Mouse (Mus musculus) adrenal gland, adult 2 months (tissue): ENCODE measurements around the gene Recql5. TPM values are rescaled to one million over a fixed set of nuclear protein-coding genes. Genes with fewer than 3 reads are reported as not detected.
A peak's percentile ranks its signal among the peaks of the same experiment; 100 is the strongest.

Experiments used
- DNase-seq: peaks from one replicate; pipeline ENCODE4 v3.0.0; 2021
- long read RNA-seq: library from polyadenylated mRNA; stranded (forward); transcript quantifications from one replicate; pipeline ENCODE4 v2.0.0, GENCODE M21; 2021
- polyA plus RNA-seq: library from polyadenylated mRNA; depleted of rRNA; stranded (reverse); fragments of >200 nt; gene quantifications from 2 replicates; pipeline ENCODE4 v1.2.3, GENCODE M21; 2012; rRNA removed
- total RNA-seq, 2 experiments: library from RNA; stranded (reverse); gene quantifications; 2 replicates each; pipeline ENCODE4 v1.2.3; 2021

The Recql5 gene
- total RNA-seq, result 10 to 100 TPM; 20.8 to 28.3 TPM
- 22.4 and 25.4 TPM in 2 replicates for polyA plus RNA-seq
- long read RNA-seq, transcript Recql5-201 (19 exons, 3,971 nt), result major isoform, 15 of 21 reads
- long read RNA-seq, partial matches to known transcripts, result 0 of 21 reads
- long read RNA-seq, other reads (novel, unspliced or antisense), result 6 of 21 reads

- peak; percentile 97 for DNase-seq
Measured at GRCm38 (mm10) chr11:115933108-115933746, at the start of gene Recql5, which contains the start of gene Sap30bp. Gene Recql5 (minus strand): TSS chr11:115933477. Gene Sap30bp (plus strand): TSS chr11:115933282.

DNA sequence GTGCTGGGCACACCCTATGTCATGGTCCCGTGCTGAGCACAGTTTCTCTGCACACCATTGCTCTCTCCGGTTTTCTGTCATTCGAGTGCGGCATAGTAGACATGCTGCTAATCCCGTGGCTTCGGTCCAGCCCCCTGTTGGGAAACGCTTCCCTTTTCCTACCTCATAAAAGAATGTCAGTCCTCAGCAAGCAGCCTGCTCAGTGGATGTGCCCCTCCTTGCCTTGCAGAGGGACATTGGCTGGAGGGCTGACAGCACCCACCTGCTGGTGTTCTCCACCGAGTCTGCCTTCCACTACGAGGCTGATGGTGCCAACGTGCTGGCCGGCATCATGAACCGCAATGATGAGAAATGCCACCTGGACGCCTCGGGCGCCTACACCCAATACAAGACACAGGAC, 49.2 kb upstream of the Recql5 start:
- no peak for DNase-seq

GRCm38 (mm10) chr11:115975544-115975943, 42.3 kb upstream of the Recql5 start:
- no peak for DNase-seq

GRCm38 (mm10) chr11:115975083-115975420, 41.8 kb upstream of the Recql5 start:
- DNase-seq, result no peak

DNA sequence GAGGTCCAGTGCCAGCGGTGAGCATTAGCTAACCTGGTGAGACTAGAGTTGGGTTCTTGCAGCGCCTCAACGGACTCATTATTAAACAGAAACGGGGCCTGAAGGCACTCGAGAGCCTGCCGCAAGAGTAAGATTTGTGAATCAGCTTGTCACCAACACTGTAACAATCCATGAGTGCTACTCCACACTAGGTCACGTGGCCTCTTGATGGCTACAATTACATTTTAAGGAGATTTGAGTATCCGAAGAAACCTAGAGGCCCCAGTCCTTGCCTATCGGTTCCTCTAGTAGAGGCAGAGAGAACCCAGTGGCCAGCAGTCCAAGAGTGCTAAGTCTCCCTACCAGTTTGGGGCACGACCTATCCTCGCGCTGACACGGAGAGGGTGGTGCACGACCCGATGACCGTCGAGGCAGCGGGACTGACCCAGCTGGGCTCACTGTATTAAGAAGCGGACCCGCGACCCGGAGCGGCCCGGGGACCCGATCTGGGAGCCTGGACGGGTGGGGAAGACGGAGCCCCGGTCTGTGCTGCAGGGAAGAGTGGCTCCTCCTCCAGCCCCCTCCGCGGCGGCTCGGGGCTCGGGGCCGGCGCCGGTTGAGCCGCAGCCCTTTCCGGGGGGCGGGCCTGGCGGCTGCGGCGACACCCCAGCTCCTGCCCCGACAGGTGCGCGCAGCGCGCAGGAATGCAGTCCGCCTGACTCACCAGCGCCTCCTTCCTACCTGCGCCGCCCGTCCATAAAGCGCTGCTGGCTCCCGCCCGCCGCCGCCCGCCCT, 41.2 kb upstream of the Recql5 start, which contains the start of gene Itgb4:
Gene Itgb4, plus strand, starts transcription at position 401 of the 774 bp plus-strand sequence.
- DNase-seq, result peak; percentile 24

DNA sequence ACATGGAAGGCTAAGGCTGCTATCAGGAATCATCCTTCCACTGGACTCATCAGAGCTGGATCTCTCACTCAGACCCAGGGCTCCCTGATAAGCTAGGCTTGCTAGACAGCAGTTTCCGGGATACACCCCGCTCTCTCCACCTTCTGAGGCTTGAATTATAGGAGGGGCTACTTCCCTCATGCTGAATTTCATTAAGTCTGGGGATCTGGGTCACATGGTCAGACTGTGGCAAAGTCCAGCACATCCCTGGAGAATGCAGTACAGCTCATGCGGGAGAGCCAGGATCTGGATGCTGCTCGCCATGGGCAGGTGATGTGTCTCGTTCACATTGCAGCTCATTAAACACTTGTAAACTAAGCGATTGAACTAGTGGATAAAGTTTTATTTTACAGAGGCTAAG, 37.7 kb upstream of the Recql5 start:
- DNase-seq, result no peak

DNA sequence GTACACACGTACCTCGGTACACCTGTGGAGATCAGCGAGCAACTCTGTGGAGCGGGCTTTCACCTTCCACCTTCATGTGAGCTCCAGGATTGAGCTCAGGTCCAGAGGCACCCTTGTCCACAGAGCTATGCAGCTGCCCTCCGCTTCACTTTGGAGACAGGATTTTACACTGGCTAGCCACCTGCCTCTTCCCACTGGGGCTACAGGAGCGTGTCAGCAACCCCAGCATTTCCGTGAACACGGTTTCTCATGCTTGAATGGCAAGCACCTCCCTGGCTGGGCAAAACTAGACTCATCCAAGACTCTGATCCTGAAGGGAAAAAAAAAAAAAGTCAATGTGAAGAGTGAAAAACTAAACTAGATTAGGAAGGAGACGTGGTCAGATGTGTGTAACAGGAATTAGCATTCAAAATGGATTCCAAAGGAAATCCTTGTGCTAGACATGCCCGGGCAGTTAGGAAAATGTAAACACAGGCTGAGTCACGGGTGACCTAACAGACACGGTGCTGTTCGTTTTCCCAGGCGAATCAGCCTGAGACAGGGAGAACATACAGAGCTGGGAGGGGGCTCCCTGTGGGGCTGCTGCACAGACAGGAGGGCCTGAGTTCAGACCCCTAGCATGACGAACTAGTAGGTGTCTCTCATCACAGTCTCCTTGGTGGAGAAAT, 36.9 kb upstream of the Recql5 start:
- no peak for DNase-seq

- no peak for DNase-seq
Measured at GRCm38 (mm10) chr11:115968731-115969405, 35.6 kb upstream of the Recql5 start.

GRCm38 (mm10) chr11:115964977-115965604, 31.8 kb upstream of the Recql5 start:
- peak; percentile 89 for DNase-seq

DNA sequence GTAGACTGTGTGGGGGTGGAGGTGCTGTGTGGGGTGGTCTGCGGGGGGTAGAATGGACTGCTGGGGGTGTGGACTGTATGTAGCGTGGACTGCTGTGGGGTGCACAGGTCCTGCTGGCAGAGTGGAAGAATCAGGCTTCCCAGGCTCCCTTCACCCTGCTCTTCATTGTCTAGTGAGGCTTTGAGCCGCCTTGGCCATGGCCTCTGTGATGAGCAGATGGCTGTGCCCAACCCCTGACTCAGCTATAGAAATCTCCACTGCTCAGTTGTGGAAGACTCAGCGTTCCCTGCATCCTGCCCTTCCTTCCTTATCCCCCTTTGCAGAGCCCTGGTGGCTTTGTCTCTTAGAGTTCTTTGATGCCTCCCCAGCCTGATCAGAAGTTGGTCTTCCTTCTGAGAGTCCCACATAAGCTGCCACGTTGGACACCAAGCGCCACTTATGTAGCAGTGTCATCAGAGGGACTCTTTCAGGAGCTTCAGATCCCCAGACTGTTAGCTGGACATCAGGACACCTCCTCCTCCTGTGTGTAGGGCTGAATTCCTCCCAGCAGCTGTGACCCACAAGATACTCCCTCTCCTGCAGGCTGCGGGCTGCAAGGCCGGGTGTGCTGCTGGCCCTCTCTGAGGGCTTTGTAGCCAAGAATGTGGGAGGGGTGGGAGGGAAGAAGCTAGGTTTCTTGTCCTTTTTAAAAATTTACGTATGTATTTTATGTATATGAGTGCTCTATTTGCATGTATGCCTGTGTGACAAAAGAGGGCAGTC, 29.6 kb upstream of the Recql5 start:
- DNase-seq, result peak; percentile 55

- no peak for DNase-seq
Measured at GRCm38 (mm10) chr11:115959018-115959417, 25.7 kb upstream of the Recql5 start.

GRCm38 (mm10) chr11:115957971-115958370, 24.7 kb upstream of the Recql5 start:
- no peak for DNase-seq

GRCm38 (mm10) chr11:115956453-115956852, 23.2 kb upstream of the Recql5 start:
- no peak for DNase-seq

DNA sequence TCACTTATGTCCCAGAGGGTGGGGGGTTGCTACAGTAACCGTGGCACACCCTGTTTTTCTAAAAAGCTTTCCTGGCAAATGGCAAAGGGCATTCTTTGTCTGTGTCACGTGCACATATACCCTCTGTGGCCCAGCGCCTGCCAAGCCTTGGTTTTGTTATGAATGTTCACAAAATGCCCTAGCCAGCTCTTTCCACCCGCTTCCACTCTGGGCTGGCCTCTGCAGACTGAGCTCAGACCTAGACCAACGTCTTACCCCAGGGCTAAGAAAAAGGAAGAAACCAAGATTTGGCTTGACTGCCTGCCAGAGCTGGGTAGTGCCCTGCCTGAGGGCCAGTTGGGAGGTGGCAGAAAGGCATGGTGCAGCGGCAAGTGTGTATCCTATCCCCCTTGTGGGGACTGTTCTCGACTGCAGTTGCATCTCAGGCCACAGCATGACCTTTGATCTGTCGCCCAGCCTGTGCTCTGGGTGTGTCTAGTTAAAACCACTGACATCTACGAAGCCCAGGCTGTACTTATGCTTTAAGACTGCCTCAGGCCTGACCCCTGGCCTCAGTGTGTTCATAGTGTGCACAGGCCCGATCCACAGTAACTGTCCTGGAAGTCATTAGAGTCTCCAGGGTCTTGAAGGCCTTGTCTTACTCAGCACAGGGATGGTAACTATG, 22.1 kb upstream of the Recql5 start:
- peak; percentile 28 for DNase-seq

GRCm38 (mm10) chr11:115954712-115955111, 21.4 kb upstream of the Recql5 start:
- DNase-seq, result no peak

GRCm38 (mm10) chr11:115950719-115951118, 17.4 kb upstream of the Recql5 start:
- no peak for DNase-seq

DNA sequence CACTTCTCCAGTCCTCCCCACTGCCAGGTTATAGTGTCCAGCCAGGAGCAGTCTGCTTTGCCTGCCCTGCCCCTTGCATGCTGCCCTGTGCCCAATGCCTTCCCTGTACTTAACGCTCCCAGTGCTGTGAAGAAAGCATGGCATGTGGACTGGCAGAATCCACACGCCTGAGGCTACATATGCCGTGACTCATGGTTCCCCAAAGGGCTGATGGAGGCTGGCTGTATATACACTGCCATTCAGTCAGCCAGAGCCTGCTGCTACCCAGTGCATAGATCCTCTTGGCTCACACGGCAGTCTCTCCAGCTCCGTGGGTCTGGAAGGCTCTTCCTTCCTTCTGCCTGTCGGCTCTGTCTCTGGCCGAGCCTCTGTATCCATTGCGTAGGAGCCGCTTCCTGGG, 15.0 kb upstream of the Recql5 start:
- no peak for DNase-seq

DNA sequence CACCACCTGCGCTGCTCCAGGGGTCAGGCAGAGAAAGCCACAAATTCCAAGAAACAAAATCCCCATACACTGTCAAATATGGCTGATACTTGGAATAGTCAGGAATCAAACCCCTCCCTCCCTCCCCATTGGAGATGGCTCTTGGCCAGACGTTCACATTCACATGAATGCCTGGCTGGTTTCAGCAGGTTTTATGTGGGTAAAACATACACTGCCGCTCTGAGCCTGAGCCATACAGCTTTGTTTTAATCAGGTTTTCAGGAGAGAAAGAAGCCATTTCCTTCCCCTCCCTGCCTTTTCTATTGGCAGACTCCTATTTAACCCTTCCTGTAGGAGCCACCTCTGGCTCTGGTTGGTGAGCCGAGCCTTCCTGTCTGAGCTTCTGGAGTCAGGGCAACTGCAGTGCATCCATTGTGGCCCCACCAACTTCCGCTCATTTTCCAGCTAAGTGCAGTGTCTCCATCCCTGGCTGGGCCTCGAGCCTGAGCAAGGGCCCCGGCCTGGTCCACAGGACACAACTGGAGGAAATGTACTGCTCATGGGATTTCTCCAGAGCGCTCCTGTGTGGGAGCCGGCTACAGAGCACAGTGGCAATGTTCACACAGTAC, 13.0 kb upstream of the Recql5 start:
- no peak for DNase-seq

DNA sequence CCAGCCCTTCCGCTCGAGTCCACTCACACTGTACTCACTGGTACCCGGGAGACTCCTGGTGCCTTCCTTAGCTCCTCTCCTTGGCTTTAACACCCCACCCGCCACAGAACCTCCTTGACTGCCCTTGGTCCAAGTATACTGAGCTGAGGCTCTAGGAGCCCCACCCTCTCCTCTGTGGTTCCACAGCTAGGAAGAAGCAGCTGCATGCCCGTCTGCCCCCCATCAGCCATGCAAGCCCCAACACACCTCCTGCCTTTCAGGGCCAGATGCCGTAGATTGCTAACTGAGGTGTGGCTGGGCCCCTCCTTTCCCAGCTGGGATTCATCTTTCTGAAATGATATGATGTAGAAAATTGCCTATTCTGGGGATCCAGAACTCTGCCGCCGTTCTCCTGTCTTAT, 12.0 kb upstream of the Recql5 start:
- no peak for DNase-seq

GRCm38 (mm10) chr11:115941980-115942379, 8.7 kb upstream of the Recql5 start:
- no peak for DNase-seq
